Mouse (Mus musculus) gastrocnemius, adult 18-20 months (tissue): ENCODE measurements around the gene Tmem63a. TPM values are rescaled to one million over a fixed set of nuclear protein-coding genes. Genes with fewer than 3 reads are reported as not detected.
A peak's percentile ranks its signal among the peaks of the same experiment; 100 is the strongest.
"Not testable (repeated sequence)": the region's sequence is repeated elsewhere in the genome, so short reads cannot be mapped to it uniquely, and the experiment has no call there.

Source experiments
- DNase-seq: peaks from one replicate; pipeline ENCODE4 v3.0.0; 2021; ENCODE audit warnings: low spot score
- total RNA-seq, 2 experiments: library from RNA; stranded (reverse); gene quantifications; 2 replicates each; pipeline ENCODE4 v1.2.3; 2021

Tmem63a gene
- total RNA-seq, 2 experiments from 2014 or later = 14.5 to 15.6 TPM

DNA sequence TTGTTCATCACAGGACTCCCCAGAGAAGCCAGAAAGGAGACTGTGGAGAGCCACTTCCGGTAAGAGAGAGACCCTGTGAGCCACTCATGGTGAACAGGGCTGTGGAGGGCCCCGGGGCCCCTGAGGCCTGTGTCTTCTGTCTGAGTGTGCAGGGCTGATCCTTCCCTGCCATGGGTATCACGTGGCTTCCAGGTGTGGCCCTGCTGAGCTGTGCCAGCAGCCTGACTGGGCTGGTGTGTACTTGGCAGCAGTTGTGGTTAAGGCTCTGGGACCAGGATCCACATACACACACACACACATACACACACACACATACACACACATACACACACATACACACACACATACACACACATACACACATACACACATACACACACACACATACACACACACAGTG is 15.8 kb downstream of the Tmem63a start:
- DNase-seq = no peak

DNA sequence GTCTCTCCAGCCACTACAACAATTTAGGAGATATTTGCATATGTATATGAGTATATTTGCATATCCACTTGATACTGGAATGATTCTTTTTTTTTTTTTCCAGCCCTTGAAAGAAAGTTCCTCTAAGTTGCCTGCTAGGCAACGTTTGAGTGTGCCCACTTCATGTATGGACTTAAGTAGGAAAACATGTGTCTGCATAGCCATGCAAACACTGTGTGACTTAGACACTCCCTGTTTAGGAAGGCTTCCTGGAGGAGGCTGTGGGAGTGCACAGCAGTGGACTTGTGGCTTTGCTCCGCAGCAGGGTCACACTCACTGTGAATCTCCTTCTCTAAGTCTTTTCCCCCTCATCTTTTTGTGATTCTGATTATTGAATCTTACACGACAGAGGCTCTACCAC is 16.7 kb downstream of the Tmem63a start:
- no peak for DNase-seq

DNA sequence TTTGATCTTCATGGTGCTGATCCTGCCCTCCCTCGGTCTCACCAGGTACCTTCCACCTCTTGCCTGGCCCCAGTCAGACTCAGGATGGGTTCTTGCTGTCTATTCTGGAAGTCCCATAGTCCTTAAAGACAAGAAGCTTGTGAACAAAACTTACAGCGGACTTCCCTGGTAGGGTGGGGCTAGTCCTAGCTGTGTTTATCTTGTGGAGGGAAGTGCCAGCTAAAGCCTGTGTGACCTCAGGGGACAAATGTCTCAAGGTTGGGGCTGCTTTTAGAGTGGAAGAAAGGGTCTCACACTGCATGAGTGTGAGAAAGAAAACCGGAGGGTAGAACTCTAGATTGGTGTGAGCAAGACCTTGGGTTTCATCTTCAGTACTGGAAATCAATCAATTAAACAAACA is 23.6 kb downstream of the Tmem63a start:
- no peak for DNase-seq

DNA sequence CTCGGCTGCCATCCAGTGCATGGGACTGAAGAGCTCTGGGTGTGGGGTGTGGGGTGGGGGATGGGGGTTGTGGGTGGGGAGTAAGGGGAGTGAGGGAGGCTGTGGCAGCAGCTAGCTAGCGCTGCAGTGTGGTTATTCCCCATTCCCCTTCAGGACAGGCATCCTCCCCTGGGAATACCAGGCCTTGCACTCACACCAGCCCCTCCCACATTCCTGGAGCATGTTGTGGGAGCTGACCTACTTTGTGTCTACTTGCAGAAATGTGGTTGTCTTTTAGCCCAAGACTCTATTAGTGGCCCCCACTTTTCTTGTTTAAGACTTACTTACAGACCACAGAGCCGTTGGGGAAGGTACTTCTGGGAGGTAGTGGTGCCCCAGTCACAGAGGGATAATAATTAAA is 24.4 kb downstream of the Tmem63a start:
- peak; percentile 73 for DNase-seq

DNA sequence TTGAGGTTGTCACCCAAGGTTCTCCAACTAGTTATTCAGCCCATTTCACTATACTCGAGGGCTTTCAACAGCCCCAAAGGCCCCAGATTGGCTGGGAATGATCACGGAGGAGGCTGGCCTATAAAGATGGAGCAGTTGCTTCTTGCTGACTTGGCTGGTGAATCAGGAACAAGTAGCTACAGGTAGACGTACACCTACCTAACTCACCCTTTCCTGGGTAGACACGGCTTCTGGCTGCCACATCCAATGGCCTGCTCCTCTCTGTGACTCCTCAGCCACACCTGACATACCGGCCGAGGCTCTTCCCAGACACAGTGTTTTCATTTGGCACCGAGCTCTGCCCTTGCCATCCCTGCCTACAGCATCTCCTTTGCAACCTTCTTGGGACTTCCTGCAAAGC is 25.1 kb downstream of the Tmem63a start:
- DNase-seq = no peak

DNA sequence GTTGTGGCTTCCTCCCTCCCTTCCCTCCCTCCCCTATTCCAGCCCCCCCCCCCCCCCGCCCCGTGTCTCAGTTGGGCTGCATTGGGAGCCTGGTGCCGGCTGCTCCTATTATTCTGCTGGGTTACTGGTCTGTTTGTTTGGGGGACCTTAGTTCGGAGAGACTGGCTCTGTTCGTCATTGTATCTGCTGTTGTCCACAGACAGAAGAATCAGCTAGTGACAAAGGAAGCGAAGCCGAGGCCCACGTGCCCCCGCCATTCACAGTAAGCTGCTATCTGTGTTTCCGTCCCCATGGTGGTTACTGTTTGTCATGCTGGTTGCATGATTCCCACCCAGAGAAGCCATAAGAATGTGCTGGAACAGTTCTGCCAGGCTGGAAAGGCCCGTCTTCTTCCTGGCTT is 30.8 kb downstream of the Tmem63a start:
- no peak for DNase-seq

DNA sequence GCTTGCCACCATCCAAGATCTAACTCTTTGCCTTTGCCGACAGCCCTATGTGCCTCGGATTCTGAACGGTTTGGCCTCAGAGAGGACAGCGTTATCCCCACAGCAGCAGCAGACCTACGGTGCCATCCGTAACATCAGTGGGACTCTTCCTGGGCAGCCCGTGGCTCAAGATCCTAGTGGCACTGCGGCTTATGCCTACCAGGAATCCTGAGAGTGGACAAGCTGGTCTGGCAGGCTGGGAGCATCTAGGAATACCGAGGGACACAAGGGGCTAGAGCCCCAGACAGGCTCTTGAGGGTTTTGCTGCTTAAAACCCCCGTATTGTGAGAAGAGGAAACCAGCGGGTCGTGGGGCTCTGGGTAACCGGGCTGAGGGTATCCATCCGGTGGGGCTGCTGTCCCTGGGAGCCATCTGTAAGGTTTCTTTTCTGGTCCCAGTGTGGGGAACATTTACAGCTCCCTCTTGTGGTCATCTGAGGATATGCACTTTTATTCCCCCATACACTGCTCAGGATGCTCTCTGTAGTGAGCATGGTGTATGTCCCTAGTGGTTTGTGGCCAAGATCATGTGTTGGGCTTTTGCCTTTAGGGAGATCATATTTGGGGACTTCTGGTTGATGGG is 32.1 kb downstream of the Tmem63a start:
- peak; percentile 59 for DNase-seq

DNA sequence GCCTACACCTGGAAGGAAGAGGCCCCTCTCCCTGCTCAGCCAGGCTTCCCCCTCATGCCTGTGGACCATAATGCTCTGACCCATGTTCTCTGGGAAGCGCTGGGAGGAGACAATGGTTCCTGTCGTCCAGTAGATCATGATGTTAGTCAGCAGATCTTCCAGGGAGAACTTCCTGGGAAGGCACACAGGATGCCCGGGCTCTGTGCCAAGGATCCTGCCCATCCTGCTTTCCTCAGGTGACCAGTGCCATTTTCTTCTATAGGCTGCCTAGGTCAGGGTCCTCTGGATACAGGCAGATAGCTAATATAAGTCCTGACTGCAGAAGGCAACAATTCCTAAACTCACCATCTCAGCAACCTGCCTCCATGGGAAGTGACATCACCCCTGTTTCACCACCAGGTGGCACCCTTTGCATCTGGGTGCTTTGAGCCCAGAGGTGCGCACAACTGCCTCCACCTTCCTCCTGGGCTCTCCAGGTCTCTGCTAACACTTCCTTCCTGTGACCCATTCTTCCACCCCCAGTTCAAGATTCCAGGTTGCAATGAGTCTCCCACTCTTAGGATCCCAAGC is 34.1 kb downstream of the Tmem63a start:
- DNase-seq = peak; percentile 43

DNA sequence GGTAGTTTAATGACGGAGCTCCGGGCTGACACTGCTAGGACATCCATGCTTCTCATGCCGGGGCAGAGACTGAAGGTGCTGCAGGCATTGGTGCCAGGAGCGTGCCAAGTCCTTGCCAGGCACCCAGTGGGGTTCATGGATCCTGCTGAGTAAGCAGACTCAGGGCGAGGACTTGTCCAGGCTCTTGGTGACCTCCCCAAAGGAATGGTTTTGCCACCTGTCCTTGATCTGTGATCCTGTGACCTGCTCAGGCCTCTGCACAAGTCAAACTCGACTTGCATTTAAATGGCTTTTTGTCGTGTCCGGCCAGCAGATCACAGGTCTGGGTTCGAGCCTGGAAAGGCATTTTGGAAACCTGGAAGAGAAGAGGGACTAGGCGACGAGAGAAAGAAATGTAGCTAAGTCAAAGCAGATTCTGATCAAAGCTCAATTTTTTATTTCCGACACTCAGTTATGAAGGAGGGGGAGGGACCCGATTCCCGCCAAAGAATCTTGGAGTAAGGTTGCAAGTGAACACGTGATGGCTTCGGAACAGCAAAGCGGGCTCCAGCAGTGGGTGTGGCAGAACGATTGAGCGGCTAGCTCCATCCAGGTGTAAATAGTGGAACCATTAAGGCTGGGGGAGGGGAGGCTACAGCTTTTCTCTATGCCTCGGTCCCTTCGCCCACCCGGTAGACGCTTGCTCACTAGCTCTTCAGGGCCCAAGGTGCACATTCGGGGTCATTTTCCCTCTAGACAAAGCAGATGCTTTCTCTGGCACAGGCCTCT is 37.5 kb downstream of the Tmem63a start:
- DNase-seq = no peak

DNA sequence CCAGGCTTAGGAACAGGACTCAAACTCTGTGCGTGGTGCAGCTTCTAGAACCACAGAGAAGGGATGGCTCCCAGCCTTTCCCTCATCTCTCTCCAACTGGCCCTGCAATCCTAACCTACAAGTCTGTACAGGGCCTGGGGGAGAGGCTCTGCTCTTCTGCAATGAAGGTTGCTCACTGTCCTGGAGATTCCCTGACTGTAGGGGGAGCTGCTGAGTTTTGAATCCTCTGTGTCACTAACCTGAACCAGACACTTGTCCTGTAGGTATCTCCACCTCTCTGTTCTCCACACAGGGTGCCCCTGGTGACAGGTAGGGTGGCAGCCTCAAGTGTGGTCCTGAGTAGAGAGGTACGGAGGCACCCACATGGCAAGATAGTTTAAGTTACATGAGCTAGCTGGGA is 38.3 kb downstream of the Tmem63a start:
- DNase-seq = no peak

DNA sequence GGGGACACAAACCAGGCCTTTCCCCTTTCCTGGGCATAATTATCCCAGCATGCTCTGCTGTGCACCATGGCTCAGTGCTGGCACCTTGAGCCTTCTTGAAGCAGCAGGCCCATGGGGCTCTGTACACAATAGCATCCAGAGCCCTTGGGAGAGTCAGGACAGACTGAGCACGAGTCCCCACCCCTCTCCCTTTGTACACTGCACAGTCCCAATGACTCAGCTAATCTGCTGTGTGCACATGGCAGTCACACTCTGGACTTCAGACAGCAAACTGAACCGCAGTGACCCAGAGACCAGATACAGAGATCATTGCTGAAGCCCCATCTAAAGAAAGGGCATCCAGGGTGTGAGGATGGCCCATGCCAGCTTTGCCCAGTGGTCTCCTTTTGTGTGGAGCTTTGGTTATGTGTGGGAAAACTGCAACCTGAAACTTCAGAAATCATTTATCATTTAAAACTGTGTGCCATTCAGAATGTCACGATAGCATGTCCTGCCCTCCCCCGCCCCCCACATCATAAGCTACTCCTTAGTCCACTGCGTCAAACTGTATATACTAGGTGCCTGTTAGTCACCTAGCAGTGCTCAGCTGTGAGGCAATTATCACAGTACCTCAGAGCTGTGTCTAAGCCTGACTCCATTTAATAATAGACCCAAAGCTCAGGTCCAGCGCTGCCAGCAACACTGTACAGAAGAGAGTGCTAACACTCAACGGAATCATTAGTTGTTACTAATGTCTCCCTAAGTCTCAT is 39.3 kb downstream of the Tmem63a start:
- not testable (repeated sequence) for DNase-seq

DNA sequence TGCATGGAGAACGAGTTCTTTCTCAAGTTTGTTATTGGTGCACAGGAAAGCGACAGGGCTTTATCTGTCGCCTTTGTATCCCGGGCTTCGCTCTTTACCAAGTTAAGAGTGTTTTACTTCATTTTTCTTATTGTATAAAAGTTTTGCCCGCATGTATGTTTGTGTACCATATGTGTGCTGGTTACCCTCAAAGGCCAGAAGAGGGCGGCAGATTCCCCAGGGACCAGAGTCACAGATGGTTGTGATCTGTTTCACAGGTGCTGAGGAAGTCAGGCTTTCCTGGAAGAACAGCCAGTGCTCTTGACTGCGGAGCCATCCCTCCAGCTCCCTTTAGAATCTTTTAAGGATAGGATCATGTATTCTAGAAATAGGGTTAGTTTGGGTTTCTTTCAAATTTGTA is 44.6 kb downstream of the Tmem63a start:
- no peak for DNase-seq

DNA sequence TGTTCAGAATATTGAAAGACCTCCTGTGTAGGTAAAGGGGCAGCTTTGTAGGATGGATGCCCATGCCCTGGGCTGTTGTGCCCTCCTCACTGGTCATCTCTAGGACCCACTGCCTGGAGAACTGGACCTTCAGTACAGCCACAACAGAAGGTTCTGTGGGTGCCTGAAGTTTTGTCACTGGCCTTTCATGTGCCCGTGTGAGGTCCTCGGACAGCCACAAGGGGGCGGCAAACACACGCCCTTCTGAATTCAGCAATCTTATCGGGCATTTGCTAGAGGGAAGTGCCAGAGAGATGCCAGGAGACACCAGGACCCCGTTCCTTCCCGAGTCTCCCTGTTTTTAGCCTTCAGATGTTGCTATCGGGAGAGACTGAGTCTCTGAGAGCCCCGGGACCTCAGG is 45.6 kb downstream of the Tmem63a start:
- peak; percentile 75 for DNase-seq

DNA sequence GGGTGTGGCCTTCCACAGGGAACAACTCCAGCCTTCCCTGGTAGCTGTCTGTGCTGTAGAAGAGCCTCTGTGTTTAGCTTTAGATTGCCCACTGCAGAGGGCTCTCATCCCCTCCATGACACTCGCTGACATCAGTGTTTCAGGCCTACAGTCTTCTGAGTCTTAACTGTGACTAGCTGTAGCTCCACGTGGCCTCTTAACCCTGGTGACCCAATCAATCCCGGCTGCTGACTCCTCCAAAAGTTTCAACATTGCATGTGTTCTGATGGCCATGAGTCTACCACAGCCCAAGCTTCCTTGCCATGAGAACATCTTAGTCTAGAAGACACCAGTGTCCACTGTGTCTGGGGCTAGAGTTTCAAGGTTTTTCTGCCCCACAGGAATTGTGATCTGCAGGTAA is 48.5 kb downstream of the Tmem63a start:
- DNase-seq = no peak

DNA sequence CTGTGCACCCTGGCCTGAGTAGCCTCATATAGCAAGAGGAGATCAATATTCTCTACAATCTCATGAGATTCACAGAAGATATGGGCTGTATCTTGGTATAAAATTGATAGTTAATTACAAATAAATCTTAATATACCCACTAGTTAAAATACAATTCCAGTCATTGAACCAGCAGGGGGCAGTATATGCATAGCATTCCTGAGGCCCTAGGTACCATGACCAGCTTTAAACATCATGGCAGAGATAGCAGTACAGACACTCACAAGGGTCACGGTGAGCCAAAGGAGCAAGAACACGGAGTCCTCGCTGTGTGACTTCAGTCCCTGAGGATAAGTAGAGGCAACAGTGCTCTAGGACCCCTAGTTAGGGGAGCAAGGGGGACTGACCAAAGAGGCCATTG is 50.0 kb downstream of the Tmem63a start:
- DNase-seq = peak; percentile 59

DNA sequence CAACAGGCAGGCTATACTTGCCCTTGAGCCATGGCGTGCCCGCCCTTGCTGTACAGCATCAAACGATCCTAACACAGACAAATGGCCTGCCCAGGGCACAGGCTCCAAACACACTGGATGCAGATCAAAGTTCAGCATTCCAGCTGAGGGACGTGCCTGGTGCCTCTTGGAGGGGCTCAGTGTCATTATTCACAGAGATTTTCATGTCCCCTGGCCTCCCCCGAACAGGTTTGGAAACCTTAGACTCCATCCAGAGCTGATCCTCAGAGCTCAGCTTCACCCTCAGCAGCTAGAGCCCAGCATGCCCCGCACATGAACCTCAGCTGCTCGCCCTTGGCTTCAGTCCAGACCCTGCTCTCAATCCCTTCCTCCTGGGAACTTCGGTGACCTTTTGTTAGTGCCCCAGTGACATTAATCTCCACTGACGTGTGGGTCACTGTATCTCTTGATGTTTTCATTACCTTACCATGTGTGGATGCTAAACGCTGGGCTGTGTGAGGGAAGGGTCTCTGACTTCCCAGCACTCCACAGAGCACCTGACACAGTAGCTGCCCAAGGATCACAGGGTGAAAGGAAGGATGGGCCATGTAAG is 58.5 kb downstream of the Tmem63a start:
- no peak for DNase-seq

DNA sequence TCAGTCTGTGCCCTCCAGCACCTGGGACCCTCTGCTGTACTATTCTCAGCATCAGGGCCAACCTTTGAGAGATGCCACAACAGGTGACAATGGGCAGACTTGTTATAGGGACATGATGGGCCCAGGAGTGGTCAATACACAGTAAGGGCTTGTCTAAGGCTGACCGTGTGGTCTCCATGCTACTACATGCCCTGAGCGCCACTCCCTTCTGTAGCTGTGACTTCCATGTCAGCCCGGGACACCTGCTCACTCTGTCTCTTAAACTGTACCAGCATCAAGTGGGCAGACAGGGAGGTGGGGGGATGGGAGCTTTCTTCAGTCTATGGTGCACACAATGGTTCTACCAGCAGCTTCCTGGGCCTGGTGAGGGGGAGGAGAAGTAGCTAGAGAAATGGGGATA is 59.1 kb downstream of the Tmem63a start:
- DNase-seq = no peak

DNA sequence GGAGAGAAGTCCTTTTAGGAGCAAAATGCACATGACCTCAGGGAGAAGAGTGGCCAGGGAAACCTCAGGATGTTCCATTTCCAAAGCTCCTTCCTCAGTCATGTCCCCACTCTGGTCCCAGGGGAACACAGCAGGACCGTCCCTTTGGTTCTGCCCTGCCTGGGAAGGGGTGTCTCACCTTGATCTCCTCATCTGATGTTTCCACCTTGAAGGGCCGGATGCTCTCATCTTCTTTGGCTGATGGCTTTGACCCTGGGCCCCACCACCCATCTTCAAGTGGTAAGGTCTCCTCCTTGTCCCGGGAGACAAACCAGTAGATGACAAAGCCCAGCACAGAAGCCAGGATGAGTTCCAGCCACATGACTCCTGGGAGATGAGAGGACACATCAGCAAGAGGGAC is 59.5 kb downstream of the Tmem63a start:
- DNase-seq = no peak

DNA sequence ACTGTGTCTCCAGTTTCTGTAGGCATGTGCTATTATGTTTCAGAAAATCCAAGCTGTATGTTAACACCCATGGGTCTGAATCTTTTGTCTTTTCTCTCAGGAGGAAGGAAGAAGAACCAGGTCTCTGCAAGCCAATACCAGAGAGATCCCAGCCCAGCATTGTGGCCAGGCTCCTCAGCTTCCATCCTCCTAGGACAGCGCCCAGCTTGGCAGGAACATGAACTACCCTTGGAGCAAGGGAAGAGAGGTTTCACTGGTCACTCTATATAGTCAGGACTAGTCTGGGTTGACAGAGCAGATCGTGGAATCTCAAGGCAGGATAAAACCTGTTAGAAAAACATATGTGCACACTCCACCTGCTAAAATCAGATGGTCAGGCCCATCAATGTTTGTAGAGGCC is 61.6 kb downstream of the Tmem63a start:
- no peak for DNase-seq

DNA sequence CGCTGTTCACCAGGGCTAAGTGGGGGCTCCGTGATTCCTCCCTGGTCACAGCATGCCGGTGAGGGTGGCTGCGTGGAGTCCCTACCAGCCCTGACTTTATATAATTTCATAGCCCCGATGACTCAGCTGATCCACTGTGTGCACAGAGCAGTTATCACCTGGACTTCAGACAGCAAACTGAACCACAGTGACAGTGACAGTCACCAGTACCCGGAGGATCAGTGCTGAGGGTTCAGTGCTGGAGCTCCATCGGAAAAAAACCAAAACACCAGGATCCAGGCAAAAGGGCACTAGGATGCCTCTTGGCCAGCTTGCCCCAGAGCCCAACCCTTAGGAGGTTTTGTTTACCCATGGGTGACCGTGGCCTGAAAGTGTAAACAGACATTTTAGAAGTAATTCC is 63.2 kb downstream of the Tmem63a start:
- DNase-seq = no peak

DNA sequence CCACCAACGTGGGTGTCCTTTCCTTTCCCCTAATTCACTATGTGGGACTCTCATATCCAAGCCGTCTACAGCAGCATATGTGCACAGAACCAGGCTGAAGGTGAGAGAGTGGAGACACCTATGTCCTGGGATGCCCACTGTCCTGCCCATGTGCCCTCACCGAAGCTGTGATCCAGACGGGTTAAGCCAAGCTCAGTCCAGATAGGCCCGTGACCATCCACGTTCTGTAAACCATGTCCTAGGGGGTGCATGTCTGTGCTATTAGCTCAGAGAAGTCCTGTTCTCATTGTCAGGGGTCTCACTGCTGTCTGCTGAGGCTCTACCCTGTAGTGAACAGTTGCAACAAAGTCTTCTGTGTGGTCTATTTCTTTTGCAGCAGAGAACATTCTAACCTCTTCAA is 65.7 kb downstream of the Tmem63a start:
- no peak for DNase-seq

DNA sequence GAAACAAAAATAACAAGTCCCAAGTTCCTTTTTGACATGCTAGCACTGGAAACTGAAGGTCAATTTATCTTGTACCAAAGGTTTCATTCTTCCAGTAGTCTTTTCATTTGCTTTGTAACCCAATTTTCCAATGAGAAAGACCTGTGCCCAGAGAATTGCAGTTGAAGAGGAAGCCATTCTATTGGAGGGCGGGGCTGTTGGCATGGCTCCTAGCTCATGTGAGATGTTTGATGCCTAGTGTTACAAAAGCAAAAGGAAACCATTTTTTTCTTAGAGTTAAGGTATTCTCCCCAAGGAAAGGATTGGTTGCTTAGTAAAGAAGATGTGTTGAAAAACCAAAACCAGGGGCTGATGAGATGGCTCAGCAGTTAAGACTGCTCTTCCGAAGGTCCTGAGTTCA is 66.1 kb downstream of the Tmem63a start:
- no peak for DNase-seq
